Mouse (Mus musculus): ENCODE data around the gene Trnau1ap. TPM values are rescaled to one million over a fixed set of nuclear protein-coding genes. Genes with fewer than 3 reads are reported as not detected.

The Trnau1ap gene
- polyA plus RNA-seq, 1 experiment: 32.1 TPM

DNA sequence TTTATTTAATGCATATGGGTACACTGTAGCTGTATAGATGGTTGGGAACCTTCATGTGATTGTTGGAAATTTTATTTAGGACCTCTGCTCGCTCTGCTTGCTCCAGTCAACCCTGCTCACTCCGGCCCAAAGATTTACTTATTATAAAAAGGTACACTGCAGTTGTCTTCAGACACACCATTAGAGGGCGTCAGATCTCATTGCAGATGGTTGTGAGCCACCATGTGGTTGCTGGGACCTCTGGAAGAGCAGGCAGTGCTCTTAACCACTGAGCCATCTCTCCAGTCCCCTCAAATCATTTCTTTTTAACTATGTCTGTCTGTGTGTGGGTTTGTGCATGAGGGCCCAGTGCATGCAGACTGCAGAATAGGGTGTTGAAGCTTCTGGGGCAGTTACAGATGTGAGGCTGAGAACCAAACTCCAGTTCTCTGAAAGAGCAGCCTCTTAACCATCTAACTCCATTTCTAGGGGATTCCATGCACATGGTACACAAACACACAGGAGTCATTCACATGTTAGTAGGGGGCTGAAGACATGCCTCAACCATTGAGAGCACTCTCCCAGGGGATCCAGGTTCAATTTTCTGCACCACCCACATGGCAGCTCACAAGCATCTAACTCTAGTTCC, 20.3 kb upstream of the Trnau1ap start:
- H3K4me3 ChIP-seq (replicated peaks; ENCODE audit: control insufficient read depth, low read depth, low read length): no peak overlapping the region
- H3K27ac ChIP-seq (ENCODE audit: control insufficient read depth, insufficient read depth, low read depth, low read length, poor library complexity): no peak overlapping the region
- no peak for TF ChIP-seq POLR2A (IDR thresholded peaks at IDR 0.05; ENCODE audit: borderline replicate concordance, control insufficient read depth, low read depth, low read length)
- TF ChIP-seq CTCF (IDR thresholded peaks at IDR 0.05; ENCODE audit: control insufficient read depth, insufficient read depth, low read length): no peak
- WGBS: 60% methylated on average over 3 of the region's 3 CpGs
- H3K4me1 ChIP-seq (ENCODE audit: control insufficient read depth, insufficient read depth, low read length): no peaks in the 10 kb centered on the region; the same call in 1 of the 2 replicates

DNA sequence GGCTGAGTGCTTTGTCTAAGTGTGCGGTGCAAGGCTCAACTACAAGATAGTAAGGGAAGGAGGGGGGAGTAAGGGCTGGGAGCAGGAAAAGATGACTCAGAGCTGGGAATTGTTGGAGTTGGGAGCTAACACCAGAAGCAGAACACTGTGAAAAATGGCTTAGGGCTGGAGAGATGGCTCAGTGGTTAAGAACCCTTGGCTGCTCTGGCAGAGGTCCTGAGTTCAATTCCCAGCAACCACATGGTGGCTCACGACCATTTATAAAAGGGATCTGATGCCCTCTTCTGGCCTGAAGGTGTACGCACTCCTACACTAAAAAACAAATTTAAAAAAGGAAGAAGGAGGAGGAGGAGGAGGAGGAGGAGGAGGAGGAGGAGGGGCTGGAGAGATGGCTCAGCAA, 17.3 kb upstream of the Trnau1ap start:
- TF ChIP-seq CTCF (IDR thresholded peaks at IDR 0.05; ENCODE audit: control insufficient read depth, insufficient read depth, low read length) (no peak), POLR2A (IDR thresholded peaks at IDR 0.05; ENCODE audit: borderline replicate concordance, control insufficient read depth, low read depth, low read length) (no peak)
- 50% methylated on average over 3 of the region's 3 CpGs for WGBS
- H3K4me1 ChIP-seq (ENCODE audit: control insufficient read depth, insufficient read depth, low read length): peaks cover 1% of the 10 kb centered on the region
- no peak overlapping the region for H3K4me3 ChIP-seq (replicated peaks; ENCODE audit: control insufficient read depth, low read depth, low read length)
- no peak overlapping the region for H3K27ac ChIP-seq (ENCODE audit: control insufficient read depth, insufficient read depth, low read depth, low read length, poor library complexity)

DNA sequence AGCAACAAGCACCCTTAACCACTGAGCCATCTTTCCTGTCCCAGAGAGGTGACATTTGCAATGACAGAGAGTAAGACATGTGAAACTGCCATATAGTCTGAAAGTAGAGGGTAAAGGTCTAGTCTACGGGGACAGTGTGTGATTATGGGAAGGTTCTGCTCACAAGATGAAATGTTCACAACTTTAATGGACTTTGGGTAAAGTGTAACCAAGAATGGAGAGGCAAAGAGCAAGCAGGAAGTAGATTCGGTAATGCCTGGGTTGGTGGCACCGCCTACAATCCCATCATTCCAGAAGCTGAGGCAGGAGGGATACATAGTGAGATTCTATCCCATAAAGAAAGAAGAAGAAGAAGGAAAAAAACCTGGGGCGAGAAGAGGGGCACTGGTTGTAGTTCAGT, 16.9 kb upstream of the Trnau1ap start:
- no peak overlapping the region for H3K4me3 ChIP-seq (replicated peaks; ENCODE audit: control insufficient read depth, low read depth, low read length)
- whole genome bisulfite sequencing: 79% methylated on average over 4 of the region's 4 CpGs
- H3K4me1 ChIP-seq (ENCODE audit: control insufficient read depth, insufficient read depth, low read length): peaks cover 1% of the 10 kb centered on the region
- TF ChIP-seq CTCF (IDR thresholded peaks at IDR 0.05; ENCODE audit: control insufficient read depth, insufficient read depth, low read length): no peak
- TF ChIP-seq POLR2A (IDR thresholded peaks at IDR 0.05; ENCODE audit: borderline replicate concordance, control insufficient read depth, low read depth, low read length): no peak
- no peak overlapping the region for H3K27ac ChIP-seq (ENCODE audit: control insufficient read depth, insufficient read depth, low read depth, low read length, poor library complexity)

DNA sequence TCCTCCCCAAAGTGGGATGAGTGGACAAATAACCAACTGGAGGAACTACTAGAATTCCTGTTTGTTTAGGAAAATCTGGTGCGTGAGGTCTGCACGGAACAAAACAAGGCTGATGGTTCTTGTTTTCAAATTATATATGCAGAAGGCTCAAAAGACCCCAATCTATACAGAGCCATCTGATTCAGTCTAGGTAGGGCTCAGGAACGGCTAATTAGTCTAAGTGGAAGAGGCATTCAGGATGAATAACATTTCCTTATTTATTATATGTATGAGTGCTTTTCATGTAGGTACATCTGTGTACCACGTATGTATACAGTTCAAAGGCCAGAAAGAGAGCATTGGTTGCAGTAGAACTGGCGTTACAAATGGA, 16.5 kb upstream of the Trnau1ap start:
- Histone ChIP-seq H3K4me3 (replicated peaks; ENCODE audit: control insufficient read depth, low read depth, low read length) (no peak overlapping the region), H3K27ac (ENCODE audit: control insufficient read depth, insufficient read depth, low read depth, low read length, poor library complexity) (no peak overlapping the region; the same call in 1 of the 2 replicates), H3K4me1 (ENCODE audit: control insufficient read depth, insufficient read depth, low read length) (peaks cover 1% of the 10 kb centered on the region)
- 39% methylated on average over 5 of the region's 5 CpGs for WGBS
- TF ChIP-seq POLR2A (IDR thresholded peaks at IDR 0.05; ENCODE audit: borderline replicate concordance, control insufficient read depth, low read depth, low read length) (no peak), CTCF (IDR thresholded peaks at IDR 0.05; ENCODE audit: control insufficient read depth, insufficient read depth, low read length) (no peak)

DNA sequence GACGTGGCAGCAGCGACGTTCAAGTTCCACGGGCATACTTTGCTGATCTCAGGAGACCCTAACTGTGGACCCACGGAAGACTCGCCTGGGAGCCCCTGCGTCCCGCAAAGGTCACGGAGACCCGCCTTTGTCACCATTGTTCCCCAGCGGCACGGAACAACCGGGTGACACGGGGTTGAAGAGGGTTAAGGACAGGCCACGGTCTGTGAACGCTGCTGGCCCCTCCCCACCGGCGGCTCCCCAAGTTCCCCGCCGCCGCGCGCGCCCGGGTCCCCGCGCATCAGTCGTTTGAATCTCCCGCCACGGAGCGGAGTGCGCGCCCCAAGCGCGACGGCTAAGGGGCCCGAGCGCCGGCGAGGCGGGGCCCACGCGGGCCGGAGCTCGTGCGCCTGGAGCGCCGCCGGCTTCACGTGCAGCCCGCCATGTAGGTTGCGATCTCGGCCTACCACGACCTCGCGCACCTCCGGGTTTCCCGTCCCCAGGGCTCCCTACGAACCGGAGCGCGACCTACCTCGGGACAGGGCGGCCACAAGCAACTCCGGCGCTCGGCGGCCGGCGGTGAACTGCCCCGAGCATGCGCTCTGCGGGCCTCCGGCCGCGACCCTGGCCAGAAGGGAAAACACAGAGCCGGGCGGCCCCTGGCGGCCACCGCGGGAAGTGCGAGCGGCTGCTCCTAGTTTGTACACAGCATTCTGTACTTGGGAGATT, 16.0 kb upstream of the Trnau1ap start:
- H3K4me1 ChIP-seq (ENCODE audit: control insufficient read depth, insufficient read depth, low read length): peaks cover 1% of the 10 kb centered on the region
- WGBS: under 1% methylated on average over 83 of the region's 83 CpGs
- TF ChIP-seq CTCF (IDR thresholded peaks at IDR 0.05; ENCODE audit: control insufficient read depth, insufficient read depth, low read length) (peak; percentile 79), POLR2A (IDR thresholded peaks at IDR 0.05; ENCODE audit: borderline replicate concordance, control insufficient read depth, low read depth, low read length) (peak; percentile 81)
- peak overlapping the region; percentile 89 for H3K4me3 ChIP-seq (replicated peaks; ENCODE audit: control insufficient read depth, low read depth, low read length)
- H3K27ac ChIP-seq (ENCODE audit: control insufficient read depth, insufficient read depth, low read depth, low read length, poor library complexity): peak overlapping the region; percentile 91

DNA sequence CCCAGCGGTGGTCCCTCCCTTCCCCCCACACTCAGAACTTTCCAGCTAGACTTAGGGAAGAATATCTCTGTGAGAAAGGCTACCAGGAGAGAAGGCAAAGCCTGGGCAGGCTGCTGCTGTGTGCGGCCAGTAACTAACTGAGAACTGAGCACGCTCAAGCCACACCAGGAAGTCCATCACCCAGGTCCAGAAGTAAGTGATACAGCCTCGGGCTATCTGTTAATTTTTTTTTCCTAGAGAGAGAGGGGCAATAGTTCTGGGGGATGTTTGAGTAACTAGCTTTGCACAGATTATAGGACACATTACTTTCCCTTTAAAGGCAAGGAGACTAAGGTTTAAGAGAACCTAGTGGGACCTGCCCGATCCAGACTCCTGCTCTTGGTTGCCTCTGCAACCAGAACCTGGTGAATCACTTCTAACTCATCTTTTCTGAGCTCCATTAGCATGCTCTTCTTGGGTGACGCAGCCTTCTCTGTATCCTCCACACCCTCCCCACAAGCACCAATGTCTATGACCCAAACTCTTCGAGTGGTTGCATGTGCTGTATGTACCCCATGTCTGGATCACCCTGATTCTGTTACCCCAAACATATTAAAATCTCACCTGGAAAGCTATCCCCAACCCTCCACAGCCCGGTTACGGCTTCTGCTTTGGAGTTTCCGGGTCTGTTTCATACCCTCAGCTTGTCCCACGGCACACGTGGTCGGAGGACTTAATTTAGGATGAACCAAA, 15.2 kb upstream of the Trnau1ap start:
- Histone ChIP-seq H3K4me3 (replicated peaks; ENCODE audit: control insufficient read depth, low read depth, low read length) (peak overlapping the region; percentile 89), H3K27ac (ENCODE audit: control insufficient read depth, insufficient read depth, low read depth, low read length, poor library complexity) (peak overlapping the region; percentile 91), H3K4me1 (ENCODE audit: control insufficient read depth, insufficient read depth, low read length) (peaks cover 1% of the 10 kb centered on the region)
- 2% methylated on average over 13 of the region's 13 CpGs for WGBS
- TF ChIP-seq CTCF (IDR thresholded peaks at IDR 0.05; ENCODE audit: control insufficient read depth, insufficient read depth, low read length) (no peak), POLR2A (IDR thresholded peaks at IDR 0.05; ENCODE audit: borderline replicate concordance, control insufficient read depth, low read depth, low read length) (no peak)

DNA sequence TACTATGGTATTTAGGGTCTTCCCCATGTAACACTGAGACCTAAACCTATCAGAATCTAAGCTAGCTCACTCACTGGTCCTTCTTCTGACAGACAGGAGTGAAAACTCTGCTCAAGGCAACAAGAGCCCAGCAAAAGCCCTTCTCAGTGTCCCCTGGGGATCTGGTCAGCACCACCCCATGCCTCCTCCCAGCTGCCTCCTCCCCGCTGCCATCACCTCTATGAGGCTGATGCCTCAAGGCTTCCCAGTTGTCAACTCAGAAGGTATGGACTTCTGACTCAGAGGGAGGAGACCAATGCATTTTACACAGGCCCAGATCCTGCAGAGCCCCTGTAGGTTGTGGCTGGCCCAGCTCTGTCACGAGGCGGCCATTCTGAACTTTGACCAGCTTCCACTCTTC, 12.1 kb upstream of the Trnau1ap start:
- 87% methylated on average over 3 of the region's 3 CpGs for WGBS
- H3K27ac ChIP-seq (ENCODE audit: control insufficient read depth, insufficient read depth, low read depth, low read length, poor library complexity): no peak overlapping the region
- no peak for TF ChIP-seq CTCF (IDR thresholded peaks at IDR 0.05; ENCODE audit: control insufficient read depth, insufficient read depth, low read length)
- TF ChIP-seq POLR2A (IDR thresholded peaks at IDR 0.05; ENCODE audit: borderline replicate concordance, control insufficient read depth, low read depth, low read length): no peak
- H3K4me3 ChIP-seq (replicated peaks; ENCODE audit: control insufficient read depth, low read depth, low read length): no peak overlapping the region
- peaks cover 1% of the 10 kb centered on the region for H3K4me1 ChIP-seq (ENCODE audit: control insufficient read depth, insufficient read depth, low read length)

DNA sequence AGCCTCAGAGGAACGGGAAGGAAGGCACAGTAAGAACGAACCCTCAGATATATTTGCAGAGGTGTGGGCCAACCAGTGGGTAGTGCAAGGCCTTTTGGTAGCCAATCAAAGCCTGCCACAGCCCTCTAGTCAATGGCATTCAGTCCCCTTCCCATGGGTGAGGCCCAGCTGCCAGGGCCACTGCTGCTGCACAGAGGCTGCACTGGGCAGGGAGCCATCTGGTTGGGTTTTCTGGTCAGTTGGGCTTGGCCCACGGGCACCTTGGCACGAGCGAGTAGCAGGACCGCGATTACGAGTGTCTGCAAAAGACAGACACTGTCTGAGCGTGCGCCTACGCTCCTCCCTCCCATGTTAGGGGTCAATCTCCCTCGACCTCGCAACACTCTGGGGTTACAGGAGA, 9.6 kb upstream of the Trnau1ap start:
- no peak overlapping the region for H3K4me3 ChIP-seq (replicated peaks; ENCODE audit: control insufficient read depth, low read depth, low read length)
- TF ChIP-seq CTCF (IDR thresholded peaks at IDR 0.05; ENCODE audit: control insufficient read depth, insufficient read depth, low read length): no peak
- no peak for TF ChIP-seq POLR2A (IDR thresholded peaks at IDR 0.05; ENCODE audit: borderline replicate concordance, control insufficient read depth, low read depth, low read length)
- H3K27ac ChIP-seq (ENCODE audit: control insufficient read depth, insufficient read depth, low read depth, low read length, poor library complexity): no peak overlapping the region
- H3K4me1 ChIP-seq (ENCODE audit: control insufficient read depth, insufficient read depth, low read length): peaks cover 1% of the 10 kb centered on the region
- WGBS: 86% methylated on average over 13 of the region's 13 CpGs

All from bone marrow, adult 2 months (tissue).